Mouse (Mus musculus) midbrain, embryonic 13.5 days (tissue): ENCODE measurements at regions not wholly inside any gene's neighbourhood (a gene's known extent, or its start where the extent isn't known, plus 50 kb on each side); places are given as distances from the start of the nearest gene placed in this dataset.

ENCODE experiments used
- ATAC-seq: fragments of 200-750 bp; cut with Nextera tagmentation; 2 replicates; pipeline ENCODE4 v1.8.0; 2017; ENCODE audit warnings: mild to moderate bottlenecking, moderate TSS enrichment, moderate library complexity
- H3K27ac ChIP-seq: fragments of 300-500 bp; sonication (generic); 2 replicates; pipeline ENCODE4 v1.5.1; 2015; ENCODE audit warnings: inconsistent platforms, mild to moderate bottlenecking, moderate library complexity
- H3K27me3 ChIP-seq: fragments of 300-500 bp; sonication (generic); 2 replicates; pipeline ENCODE4 v1.6.1; 2015; ENCODE audit warnings: mild to moderate bottlenecking, inconsistent platforms
- H3K36me3 ChIP-seq: fragments of 300-500 bp; sonication (generic); 2 replicates; pipeline ENCODE4 v1.6.1; 2015; ENCODE audit warnings: mild to moderate bottlenecking, inconsistent platforms
- H3K4me1 ChIP-seq: fragments of 300-500 bp; sonication (generic); replicated peaks from 2 replicates; pipeline ENCODE4 v1.6.1; 2015; ENCODE audit warnings: inconsistent platforms
- H3K4me2 ChIP-seq: fragments of 300-500 bp; sonication (generic); replicated peaks from 2 replicates; pipeline ENCODE4 v1.6.1; 2015; ENCODE audit warnings: moderate library complexity, mild to moderate bottlenecking, inconsistent platforms
- H3K4me3 ChIP-seq: fragments of 300-500 bp; sonication (generic); replicated peaks from 2 replicates; pipeline ENCODE4 v1.5.1; 2015; ENCODE audit warnings: mild to moderate bottlenecking, inconsistent platforms
- H3K9ac ChIP-seq: fragments of 300-500 bp; sonication (generic); replicated peaks from 2 replicates; pipeline ENCODE4 v1.6.1; 2015; ENCODE audit warnings: mild to moderate bottlenecking, inconsistent platforms
- H3K9me3 ChIP-seq: fragments of 300-500 bp; sonication (generic); 2 replicates; pipeline ENCODE4 v1.6.1; 2016; ENCODE audit warnings: mild to moderate bottlenecking, inconsistent platforms
- WGBS: fragments of 180-500 bp; shearing (Covaris S2); methylation state at CpG from one replicate; pipeline ENCODE4 v1.1.7; 2015; 5-methylcytosine and 5-hydroxymethylcytosine counted together

- H3K27me3 ChIP-seq: no peaks in the 10 kb centered on the region
- no peak for ATAC-seq
- no peaks in the 10 kb centered on the region for H3K4me1 ChIP-seq
- H3K9me3 ChIP-seq: no peaks in the 10 kb centered on the region
- no peak overlapping the region for H3K27ac ChIP-seq
- WGBS: 91% methylated on average over 8 of the region's 8 CpGs
- no peak overlapping the region for H3K9ac ChIP-seq
- H3K4me3 ChIP-seq: no peak overlapping the region
- no peak overlapping the region for H3K4me2 ChIP-seq
- no peaks in the 10 kb centered on the region for H3K36me3 ChIP-seq
Measured at GRCm38 (mm10) chr16:22716306-22716830, 59.3 kb upstream of the Dgkg start.

GRCm38 (mm10) chr16:22714315-22714714 is 57.3 kb upstream of the Dgkg start:
- no peaks in the 10 kb centered on the region for H3K4me1 ChIP-seq
- 90% methylated on average over 2 of the region's 2 CpGs for WGBS
- no peaks in the 10 kb centered on the region for H3K9me3 ChIP-seq
- ATAC-seq: no peak
- H3K27me3 ChIP-seq: no peaks in the 10 kb centered on the region
- H3K9ac ChIP-seq: no peak overlapping the region
- no peak overlapping the region for H3K27ac ChIP-seq
- H3K4me2 ChIP-seq: no peak overlapping the region
- H3K4me3 ChIP-seq: no peak overlapping the region
- no peaks in the 10 kb centered on the region for H3K36me3 ChIP-seq

GRCm38 (mm10) chr16:22708768-22709167 is 51.7 kb upstream of the Dgkg start:
- Histone ChIP-seq H3K9me3 (no peaks in the 10 kb centered on the region), H3K27me3 (no peaks in the 10 kb centered on the region), H3K4me2 (no peak overlapping the region), H3K36me3 (no peaks in the 10 kb centered on the region), H3K4me3 (no peak overlapping the region), H3K4me1 (no peaks in the 10 kb centered on the region), H3K27ac (no peak overlapping the region), H3K9ac (no peak overlapping the region)
- 61% methylated on average over 9 of the region's 9 CpGs for WGBS
- peak; percentile 27; the same call in 1 of the 2 replicates for ATAC-seq
